Mouse (Mus musculus) ES-E14 (cell line): Measurements from ENCODE around the gene Lap3.

Source experiments
- MAFK ChIP-seq: IDR thresholded peaks from 2 replicates; pipeline ENCODE4 v1.6.1; 2014; ENCODE audit warnings: mild to moderate bottlenecking, low read depth, low read length, inconsistent platforms; ENCODE audit not compliant: insufficient read depth
- ZC3H11A ChIP-seq: IDR thresholded peaks from 2 replicates; pipeline ENCODE4 v1.6.1; 2012; ENCODE audit warnings: low read depth, mild to moderate bottlenecking, inconsistent platforms, low read length, borderline replicate concordance

- TF ChIP-seq MAFK (no peak), ZC3H11A (no peak)
These were observed 15.6 kb upstream of the Lap3 start for GRCm38 (mm10) chr5:45477601-45478000.
